Mouse (Mus musculus) layer of hippocampus, postnatal 25 days (tissue): Measurements from ENCODE around the gene Myo10. TPM values are rescaled to one million over a fixed set of nuclear protein-coding genes. Genes with fewer than 3 reads are reported as not detected.

Experiments used
- total RNA-seq, 2 experiments: library from RNA; stranded (reverse); gene quantifications; 2 replicates each; pipeline ENCODE4 v1.2.3; 2021

The Myo10 gene
- total RNA-seq, 2 experiments from 2014 or later = 49.1 to 55.9 TPM

Other genes with a start within 250 kb of the Myo10 start
- 100 to 1,000 TPM; 666 to 703 TPM for gene Basp1, start 208.8 kb upstream of the Myo10 start, total RNA-seq
- 10 to 100 TPM; 29.4 to 32.4 TPM for gene Retreg1, start 220.7 kb downstream of the Myo10 start, total RNA-seq